Mouse (Mus musculus) midbrain, embryonic 13.5 days (tissue): ENCODE results near the gene Gm17545. TPM values are rescaled to one million over a fixed set of nuclear protein-coding genes. Genes with fewer than 3 reads are reported as not detected.

Experiments
- ATAC-seq: fragments of 200-750 bp; cut with Nextera tagmentation; 2 replicates; pipeline ENCODE4 v1.8.0; 2017; ENCODE audit warnings: mild to moderate bottlenecking, moderate TSS enrichment, moderate library complexity
- H3K27ac ChIP-seq: fragments of 300-500 bp; sonication (generic); 2 replicates; pipeline ENCODE4 v1.5.1; 2015; ENCODE audit warnings: inconsistent platforms, mild to moderate bottlenecking, moderate library complexity
- H3K27me3 ChIP-seq: fragments of 300-500 bp; sonication (generic); 2 replicates; pipeline ENCODE4 v1.6.1; 2015; ENCODE audit warnings: mild to moderate bottlenecking, inconsistent platforms
- H3K36me3 ChIP-seq: fragments of 300-500 bp; sonication (generic); 2 replicates; pipeline ENCODE4 v1.6.1; 2015; ENCODE audit warnings: mild to moderate bottlenecking, inconsistent platforms
- H3K4me1 ChIP-seq: fragments of 300-500 bp; sonication (generic); replicated peaks from 2 replicates; pipeline ENCODE4 v1.6.1; 2015; ENCODE audit warnings: inconsistent platforms
- H3K4me2 ChIP-seq: fragments of 300-500 bp; sonication (generic); replicated peaks from 2 replicates; pipeline ENCODE4 v1.6.1; 2015; ENCODE audit warnings: moderate library complexity, mild to moderate bottlenecking, inconsistent platforms
- H3K4me3 ChIP-seq: fragments of 300-500 bp; sonication (generic); replicated peaks from 2 replicates; pipeline ENCODE4 v1.5.1; 2015; ENCODE audit warnings: mild to moderate bottlenecking, inconsistent platforms
- H3K9ac ChIP-seq: fragments of 300-500 bp; sonication (generic); replicated peaks from 2 replicates; pipeline ENCODE4 v1.6.1; 2015; ENCODE audit warnings: mild to moderate bottlenecking, inconsistent platforms
- H3K9me3 ChIP-seq: fragments of 300-500 bp; sonication (generic); 2 replicates; pipeline ENCODE4 v1.6.1; 2016; ENCODE audit warnings: mild to moderate bottlenecking, inconsistent platforms
- WGBS: fragments of 180-500 bp; shearing (Covaris S2); methylation state at CpG from one replicate; pipeline ENCODE4 v1.1.7; 2015; 5-methylcytosine and 5-hydroxymethylcytosine counted together
- polyA plus RNA-seq: library from polyadenylated mRNA; unstranded; fragments of >200 nt; fragmentation: Nextera tagmentation; extraction: Ambion mirVana; gene quantifications from 2 replicates; pipeline ENCODE4 v1.2.1, GENCODE M21; 2015

The Gm17545 gene
- polyA plus RNA-seq, 1 experiment from 2014 or later = not detected

GRCm38 (mm10) chr9:22424196-22424595, 29.9 kb upstream of the Gm17545 start:
- Histone ChIP-seq H3K27me3 (no peaks in the 10 kb centered on the region), H3K9ac (no peak overlapping the region), H3K4me2 (no peak overlapping the region), H3K36me3 (no peaks in the 10 kb centered on the region), H3K4me1 (0 out of 2 replicates have a peak, but pooled peaks cover 7% of the 10 kb centered on the region), H3K9me3 (no peaks in the 10 kb centered on the region), H3K4me3 (no peak overlapping the region), H3K27ac (no peak overlapping the region)
- 82% methylated on average over 10 of the region's 10 CpGs for WGBS
- ATAC-seq = no peak

GRCm38 (mm10) chr9:22424719-22425118, 29.4 kb upstream of the Gm17545 start:
- H3K9ac ChIP-seq = no peak overlapping the region
- no peaks in the 10 kb centered on the region for H3K9me3 ChIP-seq
- H3K4me3 ChIP-seq = no peak overlapping the region
- H3K4me2 ChIP-seq = no peak overlapping the region
- no peak for ATAC-seq
- H3K27ac ChIP-seq = no peak overlapping the region
- no peaks in the 10 kb centered on the region for H3K27me3 ChIP-seq
- WGBS = 95% methylated on average over 4 of the region's 4 CpGs
- 0 out of 2 replicates have a peak, but pooled peaks cover 7% of the 10 kb centered on the region for H3K4me1 ChIP-seq
- H3K36me3 ChIP-seq = no peaks in the 10 kb centered on the region

GRCm38 (mm10) chr9:22428028-22428665, 25.9 kb upstream of the Gm17545 start:
- no peak overlapping the region for H3K4me3 ChIP-seq
- H3K27ac ChIP-seq = no peak overlapping the region
- H3K4me1 ChIP-seq = 0 out of 2 replicates have a peak, but pooled peaks cover 11% of the 10 kb centered on the region
- H3K27me3 ChIP-seq = no peaks in the 10 kb centered on the region
- no peak overlapping the region for H3K9ac ChIP-seq
- no peak overlapping the region for H3K4me2 ChIP-seq
- H3K36me3 ChIP-seq = peaks cover 4% of the 10 kb centered on the region; the same call in 1 of the 2 replicates
- 31% methylated on average over 3 of the region's 4 CpGs for WGBS
- no peak for ATAC-seq
- no peaks in the 10 kb centered on the region for H3K9me3 ChIP-seq

GRCm38 (mm10) chr9:22428666-22429410, 25.3 kb upstream of the Gm17545 start:
- no peaks in the 10 kb centered on the region for H3K9me3 ChIP-seq
- no peak overlapping the region for H3K4me2 ChIP-seq
- H3K4me3 ChIP-seq = no peak overlapping the region
- H3K9ac ChIP-seq = no peak overlapping the region
- H3K4me1 ChIP-seq = 0 out of 2 replicates have a peak, but pooled peaks cover 11% of the 10 kb centered on the region
- no peak for ATAC-seq
- no peak overlapping the region for H3K27ac ChIP-seq
- WGBS = 78% methylated on average over 14 of the region's 14 CpGs
- H3K36me3 ChIP-seq = peaks cover 4% of the 10 kb centered on the region; the same call in 1 of the 2 replicates
- H3K27me3 ChIP-seq = no peaks in the 10 kb centered on the region

- 54% methylated on average over 15 of the region's 15 CpGs for WGBS
- 0 out of 2 replicates have a peak, but pooled peaks cover 11% of the 10 kb centered on the region for H3K4me1 ChIP-seq
- H3K27me3 ChIP-seq = no peaks in the 10 kb centered on the region
- no peaks in the 10 kb centered on the region for H3K9me3 ChIP-seq
- H3K4me3 ChIP-seq = no peak overlapping the region
- H3K4me2 ChIP-seq = no peak overlapping the region
- peaks cover 7% of the 10 kb centered on the region; the same call in 1 of the 2 replicates for H3K36me3 ChIP-seq
- no peak for ATAC-seq
- no peak overlapping the region for H3K9ac ChIP-seq
- H3K27ac ChIP-seq = no peak overlapping the region
Measured at GRCm38 (mm10) chr9:22429533-22430241, 24.4 kb upstream of the Gm17545 start.

GRCm38 (mm10) chr9:22430315-22430840, 23.7 kb upstream of the Gm17545 start:
- Histone ChIP-seq H3K27me3 (no peaks in the 10 kb centered on the region), H3K4me1 (0 out of 2 replicates have a peak, but pooled peaks cover 11% of the 10 kb centered on the region), H3K36me3 (peaks cover 10% of the 10 kb centered on the region; the same call in 1 of the 2 replicates), H3K4me3 (no peak overlapping the region), H3K4me2 (no peak overlapping the region), H3K27ac (no peak overlapping the region), H3K9ac (no peak overlapping the region), H3K9me3 (no peaks in the 10 kb centered on the region)
- 31% methylated on average over 5 of the region's 5 CpGs for WGBS
- ATAC-seq = no peak

- WGBS = 77% methylated on average over 2 of the region's 2 CpGs
- no peak overlapping the region for H3K4me3 ChIP-seq
- 0 out of 2 replicates have a peak, but pooled peaks cover 10% of the 10 kb centered on the region for H3K4me1 ChIP-seq
- no peak overlapping the region for H3K27ac ChIP-seq
- peaks cover 10% of the 10 kb centered on the region; the same call in 1 of the 2 replicates for H3K36me3 ChIP-seq
- no peaks in the 10 kb centered on the region for H3K9me3 ChIP-seq
- no peak for ATAC-seq
- H3K9ac ChIP-seq = no peak overlapping the region
- H3K4me2 ChIP-seq = no peak overlapping the region
- H3K27me3 ChIP-seq = no peaks in the 10 kb centered on the region
Measured at GRCm38 (mm10) chr9:22433221-22433620, 20.9 kb upstream of the Gm17545 start.

- no peak overlapping the region for H3K9ac ChIP-seq
- 93% methylated on average over 2 of the region's 2 CpGs for whole genome bisulfite sequencing
- no peak overlapping the region for H3K4me3 ChIP-seq
- no peak overlapping the region for H3K27ac ChIP-seq
- H3K36me3 ChIP-seq = peaks cover 10% of the 10 kb centered on the region; the same call in 1 of the 2 replicates
- H3K4me2 ChIP-seq = no peak overlapping the region
- no peak for ATAC-seq
- no peaks in the 10 kb centered on the region for H3K9me3 ChIP-seq
- no peaks in the 10 kb centered on the region for H3K27me3 ChIP-seq
- 0 out of 2 replicates have a peak, but pooled peaks cover 5% of the 10 kb centered on the region for H3K4me1 ChIP-seq
Measured at GRCm38 (mm10) chr9:22434101-22434500, 20.0 kb upstream of the Gm17545 start.

- no peaks in the 10 kb centered on the region for H3K4me1 ChIP-seq
- no peak for ATAC-seq
- no peak overlapping the region for H3K4me2 ChIP-seq
- peaks cover 16% of the 10 kb centered on the region for H3K36me3 ChIP-seq
- H3K27me3 ChIP-seq = no peaks in the 10 kb centered on the region
- WGBS = 78% methylated on average over 1 of the region's 1 CpGs
- no peak overlapping the region for H3K9ac ChIP-seq
- H3K27ac ChIP-seq = no peak overlapping the region
- no peak overlapping the region for H3K4me3 ChIP-seq
- H3K9me3 ChIP-seq = 0 out of 2 replicates have a peak, but pooled peaks cover 2% of the 10 kb centered on the region
Measured at GRCm38 (mm10) chr9:22438826-22439225, 15.3 kb upstream of the Gm17545 start.

GRCm38 (mm10) chr9:22443157-22443556, 10.9 kb upstream of the Gm17545 start:
- H3K4me1 ChIP-seq = no peaks in the 10 kb centered on the region
- WGBS = 93% methylated on average over 10 of the region's 10 CpGs
- H3K9ac ChIP-seq = no peak overlapping the region
- no peak overlapping the region for H3K27ac ChIP-seq
- H3K4me2 ChIP-seq = no peak overlapping the region
- ATAC-seq = no peak
- no peaks in the 10 kb centered on the region for H3K27me3 ChIP-seq
- peaks cover 28% of the 10 kb centered on the region for H3K36me3 ChIP-seq
- H3K9me3 ChIP-seq = 0 out of 2 replicates have a peak, but pooled peaks cover 2% of the 10 kb centered on the region
- H3K4me3 ChIP-seq = no peak overlapping the region

GRCm38 (mm10) chr9:22445123-22445522, 9.0 kb upstream of the Gm17545 start:
- peaks cover 47% of the 10 kb centered on the region for H3K36me3 ChIP-seq
- WGBS = 89% methylated on average over 1 of the region's 1 CpGs
- H3K27me3 ChIP-seq = no peaks in the 10 kb centered on the region
- no peak overlapping the region for H3K4me3 ChIP-seq
- H3K9me3 ChIP-seq = 0 out of 2 replicates have a peak, but pooled peaks cover 2% of the 10 kb centered on the region
- no peak overlapping the region for H3K27ac ChIP-seq
- ATAC-seq = no peak
- no peaks in the 10 kb centered on the region for H3K4me1 ChIP-seq
- H3K9ac ChIP-seq = no peak overlapping the region
- H3K4me2 ChIP-seq = no peak overlapping the region
